Mouse (Mus musculus): ENCODE results near the gene Ccdc120. TPM values are rescaled to one million over a fixed set of nuclear protein-coding genes. Genes with fewer than 3 reads are reported as not detected.
"Not testable (repeated sequence)": the region's sequence is repeated elsewhere in the genome, so short reads cannot be mapped to it uniquely, and the experiment has no call there.

Ccdc120 gene
- polyA plus RNA-seq, 1 experiment from 2014 or later: 22.9 TPM

DNA sequence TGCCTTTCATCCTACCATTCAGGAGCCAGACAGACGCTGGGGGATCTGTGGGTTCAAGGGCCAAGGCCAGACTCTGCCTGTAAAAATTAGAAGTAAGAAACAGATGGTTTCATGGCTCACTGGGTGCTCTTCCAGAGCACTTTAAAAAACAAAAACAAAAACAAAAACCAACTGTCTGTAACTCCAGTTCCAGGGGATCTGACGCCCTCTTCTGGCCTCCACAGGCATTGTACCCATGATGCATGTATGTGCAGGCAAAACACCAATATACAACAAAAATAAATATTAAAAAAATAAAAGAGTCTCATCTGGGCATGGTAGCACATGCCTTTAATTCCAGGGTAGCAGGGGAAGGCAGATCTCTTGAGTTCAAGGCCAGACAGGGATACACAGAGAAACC is 22.1 kb upstream of the Ccdc120 start:
- H3K27ac ChIP-seq: no peak overlapping the region
- no peaks in the 10 kb centered on the region for H3K27me3 ChIP-seq (ENCODE audit: insufficient read depth, poor library complexity, severe bottlenecking)
- H3K36me3 ChIP-seq: peaks cover 65% of the 10 kb centered on the region
- H3K4me3 ChIP-seq: no peak overlapping the region
- peak; percentile 8 for DNase-seq (ENCODE audit: low spot score)
- H3K4me1 ChIP-seq (replicated peaks): no peaks in the 10 kb centered on the region
- no peaks in the 10 kb centered on the region for H3K9me3 ChIP-seq
- WGBS: 60% methylated on average over 2 of the region's 2 CpGs

DNA sequence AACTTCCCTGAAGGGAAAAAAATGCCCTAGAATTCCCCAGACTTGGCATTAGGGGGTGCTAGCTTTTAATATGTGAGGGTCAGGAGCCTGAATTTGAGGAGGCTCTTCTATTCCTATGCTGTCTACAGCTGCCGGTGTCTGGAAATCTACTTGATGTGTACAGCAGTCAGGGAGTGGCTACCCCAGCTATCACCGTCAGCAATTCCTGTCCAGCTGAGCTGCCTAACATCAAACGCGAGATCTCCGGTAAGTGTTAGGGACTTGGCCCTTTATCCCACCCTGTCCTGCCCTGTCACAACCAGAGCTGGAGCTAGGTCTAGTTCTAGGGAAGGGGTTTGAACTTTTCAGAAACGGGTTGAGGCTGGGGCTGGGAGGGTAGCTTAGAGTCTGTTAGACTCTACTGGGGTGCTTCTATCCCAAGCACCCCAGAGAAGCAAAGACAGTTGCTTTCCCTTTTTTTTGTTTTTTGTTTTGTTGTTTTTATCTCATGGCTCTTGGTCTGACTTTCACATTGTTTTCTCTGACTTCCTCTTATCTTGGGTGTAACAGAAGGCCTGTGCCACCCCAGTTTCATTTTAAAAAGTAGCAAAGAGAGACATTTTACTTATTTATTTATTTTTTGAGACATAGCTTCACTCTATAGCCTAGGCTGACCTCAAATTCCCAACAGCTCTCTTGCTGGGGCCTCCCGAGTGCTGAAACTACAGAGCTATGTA is 18.8 kb upstream of the Ccdc120 start:
- H3K4me1 ChIP-seq (replicated peaks): peaks cover 16% of the 10 kb centered on the region
- no peak for DNase-seq (ENCODE audit: low spot score)
- H3K36me3 ChIP-seq: peaks cover 82% of the 10 kb centered on the region
- no peaks in the 10 kb centered on the region for H3K27me3 ChIP-seq (ENCODE audit: insufficient read depth, poor library complexity, severe bottlenecking)
- no peak overlapping the region for H3K27ac ChIP-seq
- no peak overlapping the region for H3K4me3 ChIP-seq
- 92% methylated on average over 7 of the region's 7 CpGs for WGBS
- H3K9me3 ChIP-seq: peaks cover 9% of the 10 kb centered on the region; the same call in 1 of the 2 replicates

DNA sequence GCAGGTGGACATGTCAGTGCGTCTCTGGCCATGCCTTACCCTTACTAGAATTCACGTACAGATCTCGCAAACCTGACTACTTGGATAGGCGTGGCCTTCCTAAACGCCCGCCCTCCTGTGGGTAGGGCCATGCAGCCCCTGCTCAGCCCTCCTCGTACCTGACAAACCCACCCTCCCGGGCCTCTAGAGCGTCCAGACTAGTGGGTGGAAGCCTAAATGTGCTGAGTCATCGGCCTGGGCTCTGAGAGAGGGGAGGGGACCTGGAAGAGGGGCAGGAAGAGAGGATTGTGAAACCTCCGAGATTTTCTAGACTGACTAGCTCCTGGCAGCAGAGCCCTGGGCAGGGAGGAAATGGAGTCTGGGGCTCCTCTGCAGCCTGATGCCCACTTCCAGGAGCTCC is 15.1 kb upstream of the Ccdc120 start:
- Histone ChIP-seq H3K36me3 (peaks cover 49% of the 10 kb centered on the region), H3K27me3 (ENCODE audit: insufficient read depth, poor library complexity, severe bottlenecking) (no peaks in the 10 kb centered on the region), H3K9me3 (peaks cover 16% of the 10 kb centered on the region), H3K4me3 (peak overlapping the region; percentile 72), H3K4me1 (replicated peaks) (peaks cover 23% of the 10 kb centered on the region), H3K27ac (peak overlapping the region; percentile 23; the same call in 1 of the 2 replicates)
- DNase-seq (ENCODE audit: low spot score): peak; percentile 20
- 11% methylated on average over 11 of the region's 11 CpGs for WGBS

DNA sequence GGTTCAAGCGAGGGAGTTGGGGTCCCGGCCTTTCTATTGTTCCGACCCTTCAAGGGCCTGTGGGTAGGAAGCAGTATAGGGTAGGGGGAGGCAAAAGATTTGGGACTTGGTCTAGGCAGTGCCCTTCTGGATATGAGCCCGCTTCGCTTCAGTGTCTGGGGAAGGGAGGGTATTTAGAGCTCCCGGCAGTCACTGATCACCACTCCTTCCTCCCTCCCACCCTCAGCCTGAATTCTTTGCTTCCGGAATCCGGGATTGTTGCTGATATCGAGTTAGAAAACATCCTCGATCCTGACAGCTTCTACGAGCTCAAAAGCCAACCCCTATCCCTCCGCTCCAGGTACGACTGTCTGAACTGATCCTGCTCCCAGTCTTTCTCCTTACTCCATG is 14.6 kb upstream of the Ccdc120 start:
- peaks cover 16% of the 10 kb centered on the region for H3K9me3 ChIP-seq

DNA sequence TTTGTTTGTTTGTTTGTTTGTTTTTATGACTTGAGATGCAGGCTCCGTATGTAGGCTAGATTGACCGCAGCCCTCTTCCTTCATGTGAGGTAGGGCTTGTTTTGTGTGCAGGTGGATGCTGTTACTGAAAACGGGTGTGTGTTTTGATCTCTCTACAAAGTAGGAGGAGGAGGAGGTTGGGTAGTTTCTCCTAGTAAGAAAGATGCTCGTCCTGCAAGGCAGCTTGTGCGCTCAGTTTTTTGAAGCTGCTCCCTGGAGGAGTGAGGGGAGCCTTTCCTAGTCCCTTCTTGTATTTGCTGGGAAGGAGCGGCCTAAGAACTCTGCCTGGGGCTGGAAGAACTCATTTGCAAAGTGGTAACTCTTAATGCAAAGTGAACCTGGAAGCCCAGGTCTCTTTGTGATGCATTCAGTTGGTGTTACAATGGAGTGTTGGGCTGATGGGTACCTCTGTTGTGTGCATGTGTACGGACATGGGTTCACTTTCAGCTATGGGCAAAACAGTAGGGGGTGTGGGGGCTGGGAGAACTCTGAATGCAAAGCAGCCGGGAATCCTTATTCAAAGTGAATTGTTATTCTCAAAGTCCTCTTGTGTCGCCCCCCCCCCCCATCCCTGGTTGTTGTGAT is 14.1 kb upstream of the Ccdc120 start:
- Histone ChIP-seq H3K4me3 (peak overlapping the region; percentile 72), H3K27ac (peak overlapping the region; percentile 45; the same call in 1 of the 2 replicates), H3K9me3 (peaks cover 16% of the 10 kb centered on the region), H3K27me3 (ENCODE audit: insufficient read depth, poor library complexity, severe bottlenecking) (no peaks in the 10 kb centered on the region), H3K4me1 (replicated peaks) (peaks cover 23% of the 10 kb centered on the region), H3K36me3 (peaks cover 39% of the 10 kb centered on the region)
- 17% methylated on average over 9 of the region's 9 CpGs for WGBS
- peak; percentile 5 for DNase-seq (ENCODE audit: low spot score)

More for the DNA sequence above, 14.6 kb upstream of the Ccdc120 start:
- H3K4me1 ChIP-seq (replicated peaks): peaks cover 23% of the 10 kb centered on the region
- H3K27me3 ChIP-seq (ENCODE audit: insufficient read depth, poor library complexity, severe bottlenecking): no peaks in the 10 kb centered on the region
- 19% methylated on average over 13 of the region's 13 CpGs for WGBS
- H3K4me3 ChIP-seq: peak overlapping the region; percentile 72
- peak overlapping the region; percentile 45 for H3K27ac ChIP-seq
- H3K36me3 ChIP-seq: peaks cover 44% of the 10 kb centered on the region
- DNase-seq (ENCODE audit: low spot score): no peak

DNA sequence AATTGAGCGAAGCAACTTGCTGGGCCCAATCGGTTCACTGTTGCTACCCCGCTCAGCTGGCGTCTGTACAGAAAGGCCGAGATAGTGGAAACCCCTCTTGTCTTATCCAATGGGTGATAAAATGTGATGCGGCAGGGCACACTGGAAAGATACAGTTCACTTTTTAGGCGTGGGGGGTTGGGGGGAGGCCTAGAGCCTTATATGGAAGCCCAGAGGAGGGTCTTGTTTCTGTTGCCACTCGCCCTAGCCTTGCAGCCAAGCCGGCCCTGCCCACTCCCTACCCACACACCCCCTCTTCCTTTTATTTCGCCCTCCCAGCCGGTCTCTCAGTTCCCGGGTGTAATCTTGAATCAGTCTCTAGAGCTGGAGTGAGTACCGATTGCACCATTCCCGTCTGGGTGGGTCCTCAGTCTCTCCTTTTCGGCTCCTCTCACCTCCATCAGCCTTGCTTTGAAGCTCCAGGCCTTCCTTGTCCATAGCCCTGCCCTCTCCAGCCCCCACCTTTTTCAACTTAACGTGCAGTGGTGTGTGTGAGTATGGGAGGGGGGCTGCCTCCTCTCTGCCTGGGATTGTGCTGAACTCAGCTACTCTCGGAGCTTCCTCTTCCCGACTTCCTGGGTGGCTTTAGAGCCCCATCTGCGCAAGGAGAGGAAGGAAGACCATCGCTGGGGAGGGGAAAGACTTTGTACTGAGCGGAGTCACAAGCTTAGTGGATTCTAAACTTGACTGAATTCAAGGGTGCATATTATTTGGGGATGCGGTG is 13.1 kb upstream of the Ccdc120 start:
- peaks cover 31% of the 10 kb centered on the region for H3K36me3 ChIP-seq
- WGBS: 14% methylated on average over 22 of the region's 22 CpGs
- peaks cover 16% of the 10 kb centered on the region for H3K9me3 ChIP-seq
- H3K27ac ChIP-seq: peak overlapping the region; percentile 86
- H3K27me3 ChIP-seq (ENCODE audit: insufficient read depth, poor library complexity, severe bottlenecking): no peaks in the 10 kb centered on the region
- H3K4me1 ChIP-seq (replicated peaks): peaks cover 23% of the 10 kb centered on the region
- DNase-seq (ENCODE audit: low spot score): peak; percentile 37
- H3K4me3 ChIP-seq: peak overlapping the region; percentile 72

DNA sequence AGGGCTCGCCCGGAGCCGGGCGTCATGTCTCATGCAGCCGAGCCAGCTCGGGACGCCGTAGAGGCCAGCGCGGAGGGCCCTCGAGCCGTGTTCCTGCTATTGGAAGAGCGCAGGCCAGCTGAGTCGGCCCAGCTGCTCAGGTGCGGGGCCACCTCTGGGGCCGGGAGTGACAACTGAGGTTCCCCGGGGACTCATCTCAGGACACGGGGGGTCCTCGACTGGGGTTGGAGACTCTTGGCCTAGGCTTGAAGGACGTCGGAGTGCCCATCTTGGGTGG is 12.2 kb upstream of the Ccdc120 start:
- H3K27ac ChIP-seq: peak overlapping the region; percentile 86
- no peaks in the 10 kb centered on the region for H3K27me3 ChIP-seq (ENCODE audit: insufficient read depth, poor library complexity, severe bottlenecking)
- 11% methylated on average over 21 of the region's 21 CpGs for WGBS
- peaks cover 21% of the 10 kb centered on the region for H3K36me3 ChIP-seq
- peaks cover 16% of the 10 kb centered on the region for H3K9me3 ChIP-seq
- DNase-seq (ENCODE audit: low spot score): no peak
- H3K4me3 ChIP-seq: peak overlapping the region; percentile 72
- peaks cover 23% of the 10 kb centered on the region for H3K4me1 ChIP-seq (replicated peaks)

DNA sequence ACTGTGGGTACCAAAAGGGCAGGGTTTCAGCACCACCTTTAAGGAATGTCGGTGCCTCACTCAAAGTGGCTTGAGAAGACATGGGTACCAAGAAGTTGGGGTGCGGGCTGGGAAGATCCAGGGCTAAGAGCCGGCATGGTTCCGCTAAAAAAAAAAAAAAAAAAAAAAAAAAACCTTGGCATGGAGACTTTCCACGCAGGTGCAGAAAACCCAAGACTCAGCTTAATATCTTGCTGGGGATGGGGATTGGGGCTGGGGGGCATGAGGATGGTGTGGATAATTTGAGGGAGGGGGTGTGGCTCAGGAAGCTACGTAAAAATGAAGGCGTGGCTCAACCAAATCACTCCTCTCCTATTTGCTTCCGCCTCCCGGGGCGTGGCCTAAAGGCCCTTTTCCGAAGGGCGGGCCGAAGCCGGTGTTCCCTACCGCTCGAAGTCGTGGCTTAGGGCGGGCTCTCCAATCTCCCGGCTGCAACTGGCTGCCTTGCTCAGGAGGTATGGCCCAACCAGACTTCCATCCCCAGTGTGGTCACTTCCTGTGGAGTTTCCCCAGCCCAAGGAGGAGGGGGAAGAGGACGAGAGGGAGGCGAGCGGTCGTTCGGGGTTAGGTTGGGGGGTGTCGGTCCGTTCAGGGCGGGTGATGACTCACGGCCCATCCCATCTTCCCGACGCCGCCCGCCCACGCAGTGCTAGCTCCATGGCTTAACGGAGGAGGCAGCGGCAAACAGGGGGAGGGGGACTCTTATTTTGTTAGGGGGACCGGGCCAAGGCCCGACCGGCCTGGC is 11.6 kb upstream of the Ccdc120 start, which contains the start of gene Tfe3:
Gene Tfe3 (plus strand): TSS at position 424 of the 784 bp plus-strand sequence.
- 19% methylated on average over 38 of the region's 38 CpGs for WGBS
- peaks cover 16% of the 10 kb centered on the region for H3K9me3 ChIP-seq
- no peaks in the 10 kb centered on the region for H3K27me3 ChIP-seq (ENCODE audit: insufficient read depth, poor library complexity, severe bottlenecking)
- H3K4me3 ChIP-seq: peak within 1 kb of the TSS; percentile 72
- peaks cover 23% of the 10 kb centered on the region for H3K4me1 ChIP-seq (replicated peaks)
- DNase-seq (ENCODE audit: low spot score): peak; percentile 90
- peak within 1 kb of the TSS; percentile 86 for H3K27ac ChIP-seq
- H3K36me3 ChIP-seq: peaks cover 16% of the 10 kb centered on the region

DNA sequence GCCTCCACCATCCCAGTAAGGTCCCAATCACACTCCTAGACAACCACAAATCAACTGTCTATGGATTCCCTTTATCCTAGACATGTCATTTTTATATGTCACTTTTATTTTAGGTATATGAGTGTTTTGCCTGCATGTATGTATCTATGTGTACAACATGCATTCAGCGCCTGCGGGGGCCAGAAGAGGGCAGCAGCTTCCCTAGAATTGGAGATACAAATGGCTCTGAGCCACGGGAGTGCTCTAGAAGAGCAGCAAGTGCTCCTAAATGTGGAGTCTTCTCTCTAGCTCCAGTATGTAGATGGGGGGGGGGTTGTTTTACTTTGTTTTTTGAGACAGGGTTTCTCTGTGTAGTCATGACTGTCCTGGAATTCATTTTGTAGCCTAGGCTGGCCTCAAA is 2.9 kb upstream of the Ccdc120 start:
- DNase-seq (ENCODE audit: low spot score): not testable (repeated sequence)
- WGBS: 19% methylated on average over 3 of the region's 3 CpGs

DNA sequence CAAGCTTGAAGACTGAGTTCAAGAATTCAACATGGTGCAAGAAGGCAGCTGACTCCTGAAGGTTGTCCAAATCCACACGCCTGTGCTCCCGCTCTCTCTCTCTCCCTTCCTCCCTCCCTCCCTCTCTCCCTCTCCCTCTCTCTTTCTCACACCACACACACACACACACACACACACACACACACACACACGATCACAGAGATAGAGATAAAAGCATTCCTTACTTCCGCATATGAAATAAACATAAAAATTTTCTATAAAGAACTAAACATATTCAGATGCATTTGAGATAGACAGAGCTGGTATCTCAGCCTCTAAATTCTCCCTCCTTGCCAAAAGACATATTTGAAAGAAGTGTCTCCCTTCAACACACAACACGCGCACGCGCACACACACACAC is 5.3 kb downstream of the Ccdc120 start:
- H3K4me3 ChIP-seq: no peak overlapping the region
- WGBS: 93% methylated on average over 8 of the region's 8 CpGs
- DNase-seq (ENCODE audit: low spot score): no peak
- no peak overlapping the region for H3K27ac ChIP-seq
- H3K4me1 ChIP-seq (replicated peaks): peaks cover 7% of the 10 kb centered on the region; the same call in 1 of the 2 replicates
- no peaks in the 10 kb centered on the region for H3K9me3 ChIP-seq
- H3K36me3 ChIP-seq: no peaks in the 10 kb centered on the region
- no peaks in the 10 kb centered on the region for H3K27me3 ChIP-seq (ENCODE audit: insufficient read depth, poor library complexity, severe bottlenecking)

More for the DNA sequence above, 2.9 kb upstream of the Ccdc120 start:
- not testable (repeated sequence) for H3K36me3 ChIP-seq; H3K9me3 ChIP-seq; H3K4me3 ChIP-seq; H3K27ac ChIP-seq; H3K27me3 ChIP-seq (ENCODE audit: insufficient read depth, poor library complexity, severe bottlenecking); H3K4me1 ChIP-seq (replicated peaks)

DNA sequence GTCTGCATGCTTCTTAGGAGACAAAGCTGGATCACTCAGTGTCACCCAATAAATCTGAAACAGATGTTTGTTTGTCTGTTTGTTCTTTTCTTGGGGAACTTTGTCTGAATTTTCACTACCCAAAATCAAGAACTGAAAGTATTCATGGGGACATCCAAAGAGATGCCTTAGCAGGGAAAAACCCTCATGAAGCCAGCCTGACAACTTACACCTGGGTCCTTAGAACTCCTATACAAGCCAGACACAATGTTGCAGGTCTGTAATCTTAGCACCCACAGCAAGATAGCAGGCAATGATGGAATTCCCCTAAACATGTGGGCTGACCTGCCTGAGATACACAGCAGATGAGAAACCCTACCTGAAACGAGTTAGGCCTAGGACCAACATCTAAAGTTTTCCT is 5.8 kb downstream of the Ccdc120 start:
- Histone ChIP-seq H3K4me1 (replicated peaks) (peaks cover 4% of the 10 kb centered on the region; the same call in 1 of the 2 replicates), H3K27ac (no peak overlapping the region), H3K9me3 (no peaks in the 10 kb centered on the region), H3K4me3 (no peak overlapping the region), H3K36me3 (no peaks in the 10 kb centered on the region), H3K27me3 (ENCODE audit: insufficient read depth, poor library complexity, severe bottlenecking) (no peaks in the 10 kb centered on the region)
- DNase-seq (ENCODE audit: low spot score): no peak
- whole genome bisulfite sequencing: 68% methylated on average over 1 of the region's 1 CpGs

DNA sequence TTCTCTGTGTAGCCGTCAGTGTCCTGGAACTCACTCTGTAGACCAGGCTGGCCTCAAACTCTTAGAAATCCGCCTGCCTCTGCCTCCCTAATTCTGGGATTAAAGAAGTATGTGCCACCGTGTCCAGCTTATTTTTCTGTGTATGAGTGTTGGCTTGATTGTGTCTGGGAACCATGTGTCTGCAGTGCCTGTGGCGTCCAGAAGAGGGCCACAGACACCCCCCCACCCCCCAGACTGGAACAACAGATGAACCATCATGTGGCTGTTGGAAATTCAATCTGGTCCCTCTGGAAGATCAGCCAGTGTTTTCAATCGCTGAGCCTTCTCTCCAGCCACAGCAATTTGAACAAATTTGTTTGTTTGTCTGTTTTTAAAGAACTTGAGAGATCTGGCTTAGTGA is 7.2 kb downstream of the Ccdc120 start:
- DNase-seq (ENCODE audit: low spot score): no peak
- Histone ChIP-seq H3K4me3 (no peak overlapping the region), H3K36me3 (no peaks in the 10 kb centered on the region), H3K27me3 (ENCODE audit: insufficient read depth, poor library complexity, severe bottlenecking) (no peaks in the 10 kb centered on the region), H3K9me3 (no peaks in the 10 kb centered on the region), H3K27ac (no peak overlapping the region), H3K4me1 (replicated peaks) (no peaks in the 10 kb centered on the region)
- WGBS: 59% methylated on average over 5 of the region's 5 CpGs

Data from hindbrain, embryonic 10.5 days (tissue).